Mouse (Mus musculus) cerebellum, adult 2 months (tissue): Measurements from ENCODE around the gene Kifc3.

Experiments
- CTCF ChIP-seq: fragments of 200-500 bp; IDR thresholded peaks from 2 replicates; pipeline ENCODE4 v1.5.1; 2011; ENCODE audit warnings: low read depth, mild to moderate bottlenecking, control low read depth, low read length, moderate library complexity, borderline replicate concordance; ENCODE audit not compliant: insufficient read depth
- POLR2A ChIP-seq: fragments of 200-500 bp; IDR thresholded peaks from 2 replicates; pipeline ENCODE4 v1.6.1; 2011; ENCODE audit warnings: low read length, control low read depth, borderline replicate concordance; ENCODE audit not compliant: insufficient read depth

- TF ChIP-seq CTCF: no peak
- no peak for TF ChIP-seq POLR2A
Measured at GRCm38 (mm10) chr8:95154056-95154455, 48.6 kb downstream of the Kifc3 start.
